Mouse (Mus musculus): ENCODE results near the gene Rsg1. TPM values are rescaled to one million over a fixed set of nuclear protein-coding genes. Genes with fewer than 3 reads are reported as not detected.

Rsg1 gene
- total and polyA plus RNA-seq, 2 experiments from 2014 or later = 2.4 to 3.9 TPM

DNA sequence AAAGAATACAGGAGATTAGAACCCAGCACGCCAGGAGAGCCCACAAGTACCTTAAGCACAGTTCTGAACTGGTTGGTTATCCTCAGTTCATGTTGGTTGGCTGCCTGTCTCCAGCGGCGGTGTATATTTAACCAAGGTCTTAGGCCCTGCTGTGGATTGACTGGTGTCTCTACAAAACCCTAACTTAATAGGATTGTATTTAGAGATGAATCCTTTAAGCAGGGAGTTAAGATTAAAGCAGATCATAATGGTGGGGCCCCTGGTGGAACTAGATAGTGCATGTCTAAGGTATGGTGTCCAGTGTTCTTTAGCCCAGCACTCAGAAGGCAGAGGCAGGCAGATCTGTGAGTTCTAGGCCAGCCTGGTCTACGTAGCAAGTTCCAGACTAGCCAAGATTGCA is 2.1 kb upstream of the Rsg1 start:
- H3K36me3 ChIP-seq (ENCODE audit: insufficient read depth, low read length) = no peaks in the 10 kb centered on the region
- ATAC-seq = no peak
- 95% methylated on average over 4 of the region's 4 CpGs for WGBS

DNA sequence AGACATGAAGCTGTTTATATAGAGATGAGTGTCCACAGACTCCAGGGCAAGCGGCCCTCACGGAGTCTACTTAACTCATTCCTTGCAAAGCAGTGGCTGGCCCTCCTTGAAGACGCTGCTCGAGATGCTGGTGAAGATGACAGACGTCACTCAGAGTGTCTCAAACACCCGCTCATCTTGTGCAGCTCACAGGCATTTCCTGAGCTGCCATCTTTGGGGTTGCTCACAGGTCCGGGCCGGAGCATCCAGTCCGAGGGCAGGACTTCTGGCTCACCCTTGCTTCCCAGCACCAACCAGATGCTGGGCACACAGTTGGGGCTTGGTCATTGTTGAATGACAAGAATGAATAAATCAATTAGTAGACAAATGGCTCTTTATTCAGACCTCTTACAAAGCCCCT is 864 bp upstream of the Rsg1 start:
- 67% methylated on average over 9 of the region's 9 CpGs for WGBS
- no peaks in the 10 kb centered on the region for H3K9me3 ChIP-seq (ENCODE audit: low read length)
- no peak overlapping the region for H3K4me3 ChIP-seq (ENCODE audit: low read length)
- no peak for TF ChIP-seq CTCF (IDR thresholded peaks at IDR 0.05; ENCODE audit: low read depth)
- H3K9ac ChIP-seq (replicated peaks; ENCODE audit: low read length) = no peak overlapping the region
- peak overlapping the region; percentile 32; the same call in 1 of the 2 replicates for H3K27ac ChIP-seq
- ATAC-seq (no peak), DNase-seq (ENCODE audit: low spot score) (no peak)
- no peak overlapping the region; the same call in 1 of the 2 replicates for H3K4me2 ChIP-seq (ENCODE audit: low read depth, low read length)
- H3K27me3 ChIP-seq (ENCODE audit: insufficient read depth, low read length) = no peaks in the 10 kb centered on the region
- no peaks in the 10 kb centered on the region for H3K36me3 ChIP-seq (ENCODE audit: insufficient read depth, low read length)
- H3K4me1 ChIP-seq (ENCODE audit: insufficient read depth, low read length) = 0 out of 2 replicates have a peak, but pooled peaks cover 4% of the 10 kb centered on the region

More for the DNA sequence above, 2.1 kb upstream of the Rsg1 start:
- Histone ChIP-seq H3K27ac (no peak overlapping the region), H3K9ac (replicated peaks; ENCODE audit: low read length) (no peak overlapping the region), H3K4me1 (ENCODE audit: insufficient read depth, low read length) (0 out of 2 replicates have a peak, but pooled peaks cover 4% of the 10 kb centered on the region), H3K4me3 (ENCODE audit: low read length) (no peak overlapping the region), H3K9me3 (ENCODE audit: low read length) (no peaks in the 10 kb centered on the region), H3K27me3 (ENCODE audit: insufficient read depth, low read length) (no peaks in the 10 kb centered on the region), H3K4me2 (ENCODE audit: low read depth, low read length) (no peak overlapping the region)
- TF ChIP-seq CTCF (IDR thresholded peaks at IDR 0.05; ENCODE audit: low read depth) = no peak
- DNase-seq (ENCODE audit: low spot score) = no peak

DNA sequence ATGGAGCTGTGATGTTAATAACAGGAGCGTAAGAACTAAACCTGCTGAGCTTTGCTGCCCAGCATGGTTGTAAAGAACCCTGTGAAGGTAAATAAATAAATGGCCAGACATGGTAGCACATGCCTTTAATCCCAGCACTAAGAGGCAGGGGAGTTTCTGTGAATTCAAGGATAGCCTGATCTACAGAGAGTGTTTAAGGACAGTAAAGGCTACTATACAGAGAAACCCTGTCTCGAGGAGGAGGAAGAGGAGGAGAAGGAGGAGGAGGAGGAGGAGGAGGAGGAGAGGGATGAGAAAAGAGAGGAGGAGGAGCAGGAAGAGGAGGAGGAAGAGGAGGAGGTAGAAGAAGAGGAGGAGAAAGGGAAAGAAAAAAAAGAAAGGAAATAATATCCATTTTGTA is 414 bp upstream of the Rsg1 start:
- 32% methylated on average over 2 of the region's 2 CpGs for whole genome bisulfite sequencing
- DNase-seq (ENCODE audit: low spot score) (no peak), ATAC-seq (no peak)
- Histone ChIP-seq H3K27me3 (ENCODE audit: insufficient read depth, low read length) (no peaks in the 10 kb centered on the region), H3K4me2 (ENCODE audit: low read depth, low read length) (peak overlapping the region; percentile 85), H3K9ac (replicated peaks; ENCODE audit: low read length) (peak overlapping the region; percentile 48; the same call in 1 of the 2 replicates), H3K27ac (peak overlapping the region; percentile 32; the same call in 1 of the 2 replicates), H3K36me3 (ENCODE audit: insufficient read depth, low read length) (no peaks in the 10 kb centered on the region), H3K9me3 (ENCODE audit: low read length) (no peaks in the 10 kb centered on the region), H3K4me1 (ENCODE audit: insufficient read depth, low read length) (0 out of 2 replicates have a peak, but pooled peaks cover 4% of the 10 kb centered on the region), H3K4me3 (ENCODE audit: low read length) (peak overlapping the region; percentile 47)
- no peak for TF ChIP-seq CTCF (IDR thresholded peaks at IDR 0.05; ENCODE audit: low read depth)

DNA sequence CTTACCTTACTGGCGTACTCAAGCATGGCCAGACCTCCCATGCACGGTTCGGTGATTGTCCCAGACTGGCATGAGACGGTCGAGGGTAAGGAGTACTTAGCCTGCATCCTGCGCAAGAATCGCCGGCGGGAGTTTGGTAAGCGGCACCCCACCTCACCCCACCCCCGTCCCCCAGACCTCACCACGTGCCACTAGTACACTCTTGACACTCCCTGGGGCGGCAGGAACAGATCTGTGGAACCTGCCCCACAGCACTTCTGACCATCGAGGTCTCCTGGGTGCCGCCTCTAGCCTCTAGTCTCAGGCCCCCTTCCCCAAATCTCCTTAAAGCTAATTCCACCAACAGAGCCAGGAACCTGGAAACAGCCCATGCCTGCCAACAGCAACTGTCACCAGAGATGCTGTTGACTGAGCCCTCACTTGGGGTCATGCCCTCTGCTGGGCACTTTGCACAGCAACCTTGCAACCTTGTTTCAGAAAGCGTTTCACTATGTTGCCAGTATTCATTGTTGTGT is 638 bp downstream of the Rsg1 start:
- Histone ChIP-seq H3K4me3 (ENCODE audit: low read length) (peak overlapping the region; percentile 47), H3K36me3 (ENCODE audit: insufficient read depth, low read length) (no peaks in the 10 kb centered on the region), H3K27ac (no peak overlapping the region), H3K27me3 (ENCODE audit: insufficient read depth, low read length) (no peaks in the 10 kb centered on the region), H3K9ac (replicated peaks; ENCODE audit: low read length) (peak overlapping the region; percentile 48), H3K9me3 (ENCODE audit: low read length) (no peaks in the 10 kb centered on the region), H3K4me1 (ENCODE audit: insufficient read depth, low read length) (0 out of 2 replicates have a peak, but pooled peaks cover 4% of the 10 kb centered on the region), H3K4me2 (ENCODE audit: low read depth, low read length) (peak overlapping the region; percentile 85)
- peak; percentile 56 for ATAC-seq
- peak; percentile 68 for TF ChIP-seq CTCF (IDR thresholded peaks at IDR 0.05; ENCODE audit: low read depth)
- DNase-seq (ENCODE audit: low spot score) = peak; percentile 60
- WGBS = 2% methylated on average over 16 of the region's 16 CpGs

DNA sequence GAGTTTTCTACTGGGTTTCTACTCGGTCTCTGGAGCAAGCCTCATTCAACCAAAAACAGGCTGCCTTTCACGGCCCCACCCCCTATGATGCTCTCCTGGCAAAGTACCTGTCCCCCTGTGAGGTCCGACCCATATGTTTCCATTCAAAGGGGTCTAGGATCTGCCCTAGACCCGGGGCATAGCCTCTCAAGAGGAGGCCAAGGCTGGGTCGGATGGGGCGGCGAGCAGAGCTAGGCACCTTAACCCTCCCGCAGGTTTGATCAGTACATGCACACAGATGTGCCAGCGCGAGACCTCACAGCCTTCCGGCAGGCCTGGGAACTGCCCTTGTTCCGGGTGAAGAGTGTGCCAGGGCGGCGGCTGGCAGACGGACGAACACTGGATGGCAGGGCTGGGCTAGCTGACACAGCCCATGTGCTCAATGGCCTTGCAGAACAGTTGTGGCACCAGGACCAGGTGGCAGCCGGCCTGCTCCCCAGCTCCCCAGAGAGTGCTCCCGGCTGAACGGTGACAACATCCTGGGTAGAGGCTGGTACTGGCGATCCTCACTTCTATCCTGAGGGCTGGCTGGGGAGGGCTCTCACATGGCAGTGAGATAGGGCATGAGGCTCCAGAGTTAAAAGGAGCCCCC is 5.9 kb downstream of the Rsg1 start:
- peak; percentile 76 for ATAC-seq
- H3K4me1 ChIP-seq (ENCODE audit: insufficient read depth, low read length) = no peaks in the 10 kb centered on the region
- H3K9me3 ChIP-seq (ENCODE audit: low read length) = no peaks in the 10 kb centered on the region
- H3K4me3 ChIP-seq (ENCODE audit: low read length) = no peak overlapping the region
- peak; percentile 38 for DNase-seq (ENCODE audit: low spot score)
- no peak overlapping the region for H3K9ac ChIP-seq (replicated peaks; ENCODE audit: low read length)
- no peaks in the 10 kb centered on the region for H3K27me3 ChIP-seq (ENCODE audit: insufficient read depth, low read length)
- no peak overlapping the region for H3K27ac ChIP-seq
- no peaks in the 10 kb centered on the region for H3K36me3 ChIP-seq (ENCODE audit: insufficient read depth, low read length)
- 73% methylated on average over 20 of the region's 20 CpGs for WGBS
- H3K4me2 ChIP-seq (ENCODE audit: low read depth, low read length) = no peak overlapping the region
- TF ChIP-seq CTCF (IDR thresholded peaks at IDR 0.05; ENCODE audit: low read depth) = no peak; the same call in 1 of the 2 replicates

DNA sequence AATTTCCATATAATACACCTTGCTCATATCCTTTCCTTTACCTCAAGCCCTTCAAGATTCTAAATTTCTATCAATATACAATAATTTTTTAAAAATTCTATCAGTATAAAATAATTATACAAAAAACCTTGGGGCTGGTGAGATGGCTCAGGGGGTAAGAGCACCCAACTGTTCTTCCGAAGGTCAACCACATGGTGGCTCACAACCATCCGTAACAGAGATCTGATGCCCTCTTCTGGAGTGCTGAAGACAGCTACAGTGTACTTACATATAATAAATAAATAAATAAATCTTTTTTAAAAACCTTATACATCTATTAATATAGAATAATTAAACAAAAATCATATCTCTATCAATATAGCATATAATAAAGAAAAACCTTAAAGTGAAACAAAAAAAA is 8.1 kb downstream of the Rsg1 start:
- Histone ChIP-seq H3K4me2 (ENCODE audit: low read depth, low read length) (no peak overlapping the region), H3K9ac (replicated peaks; ENCODE audit: low read length) (no peak overlapping the region), H3K4me1 (ENCODE audit: insufficient read depth, low read length) (no peaks in the 10 kb centered on the region), H3K27me3 (ENCODE audit: insufficient read depth, low read length) (no peaks in the 10 kb centered on the region), H3K36me3 (ENCODE audit: insufficient read depth, low read length) (no peaks in the 10 kb centered on the region), H3K27ac (no peak overlapping the region), H3K4me3 (ENCODE audit: low read length) (no peak overlapping the region), H3K9me3 (ENCODE audit: low read length) (no peaks in the 10 kb centered on the region)
- DNase-seq (ENCODE audit: low spot score) = no peak
- no peak for ATAC-seq
- WGBS = 77% methylated on average over 2 of the region's 2 CpGs
- 0 out of 2 replicates have a peak, but pooled peaks have one; percentile 10 for TF ChIP-seq CTCF (IDR thresholded peaks at IDR 0.05; ENCODE audit: low read depth)

DNA sequence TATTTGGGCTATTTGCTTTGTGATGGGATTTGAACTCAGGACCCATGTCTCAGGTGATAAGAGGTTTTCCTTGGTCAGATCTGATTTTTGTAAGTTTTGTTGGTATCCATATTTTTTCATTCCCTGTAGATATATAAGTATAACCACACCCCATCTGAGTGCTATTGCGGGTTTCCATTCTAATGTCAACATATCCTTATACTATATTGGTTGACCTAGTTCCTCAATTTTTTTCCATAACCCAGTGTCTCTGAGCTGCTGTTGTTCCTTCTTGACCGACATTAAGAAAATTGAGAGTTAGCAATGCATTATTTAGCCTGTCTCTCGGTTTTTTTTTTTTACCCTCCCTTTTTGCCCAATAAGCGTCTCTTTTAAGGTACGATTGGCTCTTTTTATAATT is 9.0 kb downstream of the Rsg1 start:
- 92% methylated on average over 5 of the region's 5 CpGs for WGBS
- Histone ChIP-seq H3K36me3 (ENCODE audit: insufficient read depth, low read length) (no peaks in the 10 kb centered on the region), H3K4me2 (ENCODE audit: low read depth, low read length) (no peak overlapping the region), H3K9me3 (ENCODE audit: low read length) (no peaks in the 10 kb centered on the region), H3K4me3 (ENCODE audit: low read length) (no peak overlapping the region), H3K9ac (replicated peaks; ENCODE audit: low read length) (no peak overlapping the region), H3K27ac (no peak overlapping the region), H3K27me3 (ENCODE audit: insufficient read depth, low read length) (no peaks in the 10 kb centered on the region), H3K4me1 (ENCODE audit: insufficient read depth, low read length) (no peaks in the 10 kb centered on the region)
- no peak for TF ChIP-seq CTCF (IDR thresholded peaks at IDR 0.05; ENCODE audit: low read depth)
- DNase-seq (ENCODE audit: low spot score) (no peak), ATAC-seq (no peak)

Measured in hindbrain, postnatal 0 days (tissue).